Mouse (Mus musculus): ENCODE measurements around the gene Smim5.

DNA sequence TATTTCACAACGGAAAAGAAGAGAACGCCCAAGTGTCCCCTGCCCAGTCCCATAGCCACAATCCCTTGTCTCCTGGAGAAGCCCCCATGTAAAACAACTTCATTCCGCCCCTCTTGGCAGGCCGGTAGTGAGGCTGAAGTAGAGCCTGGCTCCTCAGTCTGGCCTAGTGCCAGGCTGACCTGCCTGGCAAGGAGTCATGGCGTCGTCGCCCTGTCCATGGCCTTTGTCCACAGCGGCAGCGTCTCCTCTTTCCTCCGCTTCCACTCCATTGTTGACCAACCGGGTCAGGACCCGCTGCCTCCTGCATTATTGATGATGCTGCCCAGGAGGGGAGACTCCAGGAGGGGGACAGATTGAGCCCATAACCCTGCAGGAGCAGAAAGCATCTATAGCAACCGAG lies 41.8 kb upstream of the Smim5 start:
- TF ChIP-seq POLR2A (IDR thresholded peaks at IDR 0.05; ENCODE audit: borderline replicate concordance, insufficient read depth, low read length) (no peak), CTCF (IDR thresholded peaks at IDR 0.05; ENCODE audit: borderline replicate concordance, insufficient read depth, low read depth, low read length) (no peak)

All from cerebellum, adult 2 months (tissue).